Mouse (Mus musculus) lung, postnatal 0 days (tissue): ENCODE data around the gene Inip.

Experiments
- CTCF ChIP-seq: IDR thresholded peaks from 2 replicates; pipeline ENCODE4 v1.5.1; 2016; ENCODE audit warnings: antibody characterized with exemption, mild to moderate bottlenecking
- EP300 ChIP-seq: IDR thresholded peaks from 2 replicates; pipeline ENCODE4 v1.6.1; 2016; ENCODE audit warnings: antibody characterized with exemption, mild to moderate bottlenecking, control low read depth

GRCm38 (mm10) chr4:59802792-59803191 lies 1.4 kb upstream of the Inip start:
- TF ChIP-seq CTCF (no peak), EP300 (no peak)
